Mouse (Mus musculus) heart, adult 8-10 months (tissue): ENCODE data around the gene Atp1a2. TPM values are rescaled to one million over a fixed set of nuclear protein-coding genes. Genes with fewer than 3 reads are reported as not detected.
A peak's percentile ranks its signal among the peaks of the same experiment; 100 is the strongest.
"Not testable (repeated sequence)": the region's sequence is repeated elsewhere in the genome, so short reads cannot be mapped to it uniquely, and the experiment has no call there.

Experiments used
- DNase-seq: peaks from one replicate; pipeline ENCODE4 v3.0.0; 2022; ENCODE audit warnings: low spot score
- total RNA-seq, 4 experiments: library from RNA; stranded (reverse); gene quantifications; 2 replicates each; pipeline ENCODE4 v1.2.4; 2022

Atp1a2 gene
- total RNA-seq, 4 experiments from 2014 or later: 457 to 541 (median 497) TPM

GRCm38 (mm10) chr1:172273386-172273785 lies 24.5 kb downstream of the Atp1a2 start:
- peak; percentile 71 for DNase-seq

- no peak for DNase-seq
Observed at GRCm38 (mm10) chr1:172271765-172272164, 26.1 kb downstream of the Atp1a2 start.

GRCm38 (mm10) chr1:172271208-172271607 lies 26.7 kb downstream of the Atp1a2 start:
- no peak for DNase-seq

GRCm38 (mm10) chr1:172261477-172262078 lies 36.3 kb downstream of the Atp1a2 start, which contains the start of gene Igsf8:
Igsf8 (plus strand) TSS chr1:172261641.
- no peak for DNase-seq

- no peak for DNase-seq
Observed at GRCm38 (mm10) chr1:172258314-172258713, 39.5 kb downstream of the Atp1a2 start, which contains the start of gene Atp1a4. Atp1a4 (minus strand) TSS chr1:172258414.

GRCm38 (mm10) chr1:172247679-172248078 lies 50.2 kb downstream of the Atp1a2 start:
- DNase-seq: no peak

- no peak for DNase-seq
Observed at GRCm38 (mm10) chr1:172247216-172247615, 50.6 kb downstream of the Atp1a2 start.

GRCm38 (mm10) chr1:172244645-172245044 lies 53.2 kb downstream of the Atp1a2 start:
- DNase-seq: not testable (repeated sequence)

GRCm38 (mm10) chr1:172243547-172244205 lies 54.2 kb downstream of the Atp1a2 start:
- peak; percentile 21 for DNase-seq

- peak; percentile 39 for DNase-seq
Observed at GRCm38 (mm10) chr1:172242401-172242800, 55.5 kb downstream of the Atp1a2 start.

GRCm38 (mm10) chr1:172240945-172241708 lies 56.7 kb downstream of the Atp1a2 start:
- no peak for DNase-seq

- DNase-seq: no peak
Observed at GRCm38 (mm10) chr1:172229215-172229614, 68.6 kb downstream of the Atp1a2 start.

GRCm38 (mm10) chr1:172228209-172228608 lies 69.7 kb downstream of the Atp1a2 start:
- no peak for DNase-seq

Other genes starting within 250 kb of the Atp1a2 start
- gene Nhlh1, start 240.5 kb downstream of the Atp1a2 start, total RNA-seq: not detected
- gene Copa, start 215.5 kb downstream of the Atp1a2 start, total RNA-seq: 100 to 1,000 TPM; 103 to 115 (median 113) TPM
- gene Ncstn, start 215.3 kb downstream of the Atp1a2 start, total RNA-seq: 10 to 100 TPM; 42.1 to 47.9 (median 44.0) TPM
- gene Pex19, start 171.3 kb downstream of the Atp1a2 start, total RNA-seq: 100 to 1,000 TPM; 108 to 144 (median 125) TPM
- 100 to 1,000 TPM; 120 to 132 (median 125) TPM for gene Dcaf8, start 150.0 kb downstream of the Atp1a2 start, total RNA-seq
- gene Pea15a, start 91.3 kb downstream of the Atp1a2 start, total RNA-seq: 10 to 100 TPM; 41.7 to 74.1 (median 60.0) TPM
- gene Casq1, start 78.2 kb downstream of the Atp1a2 start, total RNA-seq: 1 to 10 TPM; 2.5 to 6.9 (median 3.7) TPM
- not detected for gene Atp1a4, start 39.6 kb downstream of the Atp1a2 start, total RNA-seq
- 10 to 100 TPM in 3 of 4 experiments, 1 to 10 TPM in 1; 9.8 to 12.2 (median 11.5) TPM for gene Igsf8, start 36.4 kb downstream of the Atp1a2 start, total RNA-seq
- gene Kcnj9, start 31.3 kb upstream of the Atp1a2 start, total RNA-seq: not detected
- gene Kcnj10, start 43.1 kb upstream of the Atp1a2 start, total RNA-seq: under 1 TPM; 0.11 to 0.23 (median 0.16) TPM
- 1 to 10 TPM; 3.1 to 4.2 (median 3.6) TPM for gene Pigm, start 78.5 kb upstream of the Atp1a2 start, total RNA-seq
- 1 to 10 TPM in 2 of 4 experiments, under 1 TPM in 2; 0.27 to 2.3 (median 1.1) TPM for gene Slamf9, start 177.3 kb upstream of the Atp1a2 start, total RNA-seq
- under 1 TPM; 0.12 to 0.87 (median 0.78) TPM for gene Igsf9, start 183.7 kb upstream of the Atp1a2 start, total RNA-seq
- 10 to 100 TPM; 37.8 to 77.3 (median 50.1) TPM for gene Tagln2, start 202.0 kb upstream of the Atp1a2 start, total RNA-seq
- under 1 TPM; 0.19 to 0.98 (median 0.46) TPM for gene Cfap45, start 222.7 kb upstream of the Atp1a2 start, total RNA-seq